Mouse (Mus musculus): ENCODE measurements around the gene Aldh3a1. TPM values are rescaled to one million over a fixed set of nuclear protein-coding genes. Genes with fewer than 3 reads are reported as not detected.

The Aldh3a1 gene
- polyA plus RNA-seq, 1 experiment from 2014 or later = not detected

- Histone ChIP-seq H3K4me3 (ENCODE audit: low read length) (no peak overlapping the region), H3K27ac (ENCODE audit: low read length) (no peak overlapping the region), H3K4me1 (ENCODE audit: insufficient read depth, low read length) (no peaks in the 10 kb centered on the region), H3K36me3 (ENCODE audit: insufficient read depth, low read length) (no peaks in the 10 kb centered on the region), H3K4me2 (replicated peaks; ENCODE audit: low read depth, low read length) (no peak overlapping the region), H3K27me3 (ENCODE audit: insufficient read depth, low read length) (no peaks in the 10 kb centered on the region), H3K9ac (replicated peaks; ENCODE audit: low read length) (no peak overlapping the region), H3K9me3 (ENCODE audit: low read length) (no peaks in the 10 kb centered on the region)
- peak; percentile 77; the same call in 1 of the 2 replicates for ATAC-seq (ENCODE audit: low FRiP score, low TSS enrichment)
- WGBS = 6% methylated on average over 9 of the region's 9 CpGs
Measured at GRCm38 (mm10) chr11:61193392-61193791, 13.9 kb upstream of the Aldh3a1 start.

GRCm38 (mm10) chr11:61196616-61197353 is 10.6 kb upstream of the Aldh3a1 start:
- Histone ChIP-seq H3K9ac (replicated peaks; ENCODE audit: low read length) (no peak overlapping the region), H3K27me3 (ENCODE audit: insufficient read depth, low read length) (no peaks in the 10 kb centered on the region), H3K4me1 (ENCODE audit: insufficient read depth, low read length) (no peaks in the 10 kb centered on the region), H3K36me3 (ENCODE audit: insufficient read depth, low read length) (no peaks in the 10 kb centered on the region), H3K4me2 (replicated peaks; ENCODE audit: low read depth, low read length) (no peak overlapping the region), H3K4me3 (ENCODE audit: low read length) (no peak overlapping the region), H3K9me3 (ENCODE audit: low read length) (no peaks in the 10 kb centered on the region), H3K27ac (ENCODE audit: low read length) (no peak overlapping the region)
- ATAC-seq (ENCODE audit: low FRiP score, low TSS enrichment) = no peak
- 82% methylated on average over 14 of the region's 14 CpGs for WGBS

GRCm38 (mm10) chr11:61197935-61198334 is 9.4 kb upstream of the Aldh3a1 start:
- no peaks in the 10 kb centered on the region for H3K4me1 ChIP-seq (ENCODE audit: insufficient read depth, low read length)
- H3K27ac ChIP-seq (ENCODE audit: low read length) = no peak overlapping the region
- no peak overlapping the region for H3K4me2 ChIP-seq (replicated peaks; ENCODE audit: low read depth, low read length)
- no peak overlapping the region for H3K9ac ChIP-seq (replicated peaks; ENCODE audit: low read length)
- no peaks in the 10 kb centered on the region for H3K36me3 ChIP-seq (ENCODE audit: insufficient read depth, low read length)
- no peak overlapping the region for H3K4me3 ChIP-seq (ENCODE audit: low read length)
- no peaks in the 10 kb centered on the region for H3K27me3 ChIP-seq (ENCODE audit: insufficient read depth, low read length)
- no peaks in the 10 kb centered on the region for H3K9me3 ChIP-seq (ENCODE audit: low read length)
- no peak for ATAC-seq (ENCODE audit: low FRiP score, low TSS enrichment)

- Histone ChIP-seq H3K9me3 (ENCODE audit: low read length) (no peaks in the 10 kb centered on the region), H3K27me3 (ENCODE audit: insufficient read depth, low read length) (no peaks in the 10 kb centered on the region), H3K4me2 (replicated peaks; ENCODE audit: low read depth, low read length) (no peak overlapping the region), H3K36me3 (ENCODE audit: insufficient read depth, low read length) (no peaks in the 10 kb centered on the region), H3K9ac (replicated peaks; ENCODE audit: low read length) (no peak overlapping the region), H3K4me1 (ENCODE audit: insufficient read depth, low read length) (no peaks in the 10 kb centered on the region), H3K27ac (ENCODE audit: low read length) (no peak overlapping the region), H3K4me3 (ENCODE audit: low read length) (no peak overlapping the region)
- no peak for ATAC-seq (ENCODE audit: low FRiP score, low TSS enrichment)
- WGBS = 54% methylated on average over 4 of the region's 4 CpGs
Measured at GRCm38 (mm10) chr11:61199620-61200362, 7.5 kb upstream of the Aldh3a1 start.

GRCm38 (mm10) chr11:61202186-61202585 is 5.2 kb upstream of the Aldh3a1 start:
- Histone ChIP-seq H3K27ac (ENCODE audit: low read length) (no peak overlapping the region), H3K4me2 (replicated peaks; ENCODE audit: low read depth, low read length) (no peak overlapping the region), H3K9ac (replicated peaks; ENCODE audit: low read length) (no peak overlapping the region), H3K4me3 (ENCODE audit: low read length) (no peak overlapping the region), H3K9me3 (ENCODE audit: low read length) (no peaks in the 10 kb centered on the region), H3K36me3 (ENCODE audit: insufficient read depth, low read length) (no peaks in the 10 kb centered on the region), H3K4me1 (ENCODE audit: insufficient read depth, low read length) (no peaks in the 10 kb centered on the region), H3K27me3 (ENCODE audit: insufficient read depth, low read length) (no peaks in the 10 kb centered on the region)
- 81% methylated on average over 6 of the region's 6 CpGs for WGBS
- ATAC-seq (ENCODE audit: low FRiP score, low TSS enrichment) = no peak

DNA sequence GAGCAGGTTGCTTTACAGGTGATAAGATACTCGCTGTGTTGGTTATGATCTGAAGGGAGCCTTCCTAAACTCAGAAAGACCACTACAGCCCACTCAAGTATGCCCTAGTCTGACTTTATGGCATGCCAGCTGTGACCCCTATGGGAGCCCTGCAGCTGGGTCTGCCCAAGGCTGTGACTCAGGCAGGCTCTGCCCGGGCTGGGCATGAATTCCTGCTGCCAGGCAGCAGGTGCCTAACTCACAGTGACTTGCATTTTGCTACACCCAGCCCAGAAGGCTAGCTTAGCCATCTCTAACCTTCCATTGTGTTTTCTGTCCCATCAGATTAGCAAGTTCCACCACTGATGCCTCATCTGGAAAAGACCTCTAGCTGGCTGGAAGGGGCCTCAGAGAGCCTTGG is 4.5 kb upstream of the Aldh3a1 start:
- Histone ChIP-seq H3K4me1 (ENCODE audit: insufficient read depth, low read length) (no peaks in the 10 kb centered on the region), H3K27me3 (ENCODE audit: insufficient read depth, low read length) (no peaks in the 10 kb centered on the region), H3K36me3 (ENCODE audit: insufficient read depth, low read length) (no peaks in the 10 kb centered on the region), H3K4me2 (replicated peaks; ENCODE audit: low read depth, low read length) (no peak overlapping the region), H3K4me3 (ENCODE audit: low read length) (no peak overlapping the region), H3K9me3 (ENCODE audit: low read length) (no peaks in the 10 kb centered on the region), H3K9ac (replicated peaks; ENCODE audit: low read length) (no peak overlapping the region), H3K27ac (ENCODE audit: low read length) (no peak overlapping the region)
- 70% methylated on average over 2 of the region's 2 CpGs for WGBS
- no peak for ATAC-seq (ENCODE audit: low FRiP score, low TSS enrichment)

DNA sequence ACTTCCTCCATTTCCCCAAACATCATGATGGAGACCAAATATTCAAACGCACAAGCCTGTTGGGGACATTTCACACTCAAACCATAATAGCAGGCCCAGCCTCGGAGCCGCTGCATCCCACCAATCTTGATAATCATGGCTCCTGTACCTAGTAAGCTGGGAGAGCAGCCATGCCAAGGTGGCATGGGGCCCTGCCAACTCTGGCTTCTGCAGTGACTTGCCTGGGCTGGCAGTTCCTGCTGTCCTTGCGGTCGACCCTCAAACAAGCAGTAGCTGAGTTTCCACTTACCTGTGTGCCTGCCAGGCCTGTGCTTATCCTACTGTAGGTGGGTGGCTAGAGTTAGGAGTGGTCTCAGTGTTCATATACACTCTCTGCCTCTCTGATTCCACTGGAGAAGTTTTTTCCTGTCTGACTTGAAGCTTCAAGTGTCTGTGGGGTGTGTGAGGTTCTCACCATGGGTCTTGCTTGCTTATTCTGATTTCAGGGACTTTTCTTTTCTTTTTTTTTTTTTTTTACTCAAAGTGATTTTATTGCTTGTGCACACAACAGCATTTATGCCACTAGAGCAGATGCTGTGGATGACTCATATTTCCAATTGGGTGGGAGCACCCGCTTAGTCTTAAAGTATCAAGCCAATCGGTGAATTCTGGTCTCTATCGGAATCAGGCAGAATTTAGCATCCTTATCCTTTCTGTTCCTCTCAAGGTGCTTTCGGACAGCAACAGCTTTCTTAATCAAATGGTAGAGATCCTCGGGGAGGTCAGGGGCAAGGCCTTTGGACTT is 2.0 kb upstream of the Aldh3a1 start:
- Histone ChIP-seq H3K9ac (replicated peaks; ENCODE audit: low read length) (no peak overlapping the region), H3K36me3 (ENCODE audit: insufficient read depth, low read length) (no peaks in the 10 kb centered on the region), H3K27me3 (ENCODE audit: insufficient read depth, low read length) (no peaks in the 10 kb centered on the region), H3K9me3 (ENCODE audit: low read length) (no peaks in the 10 kb centered on the region), H3K27ac (ENCODE audit: low read length) (no peak overlapping the region), H3K4me2 (replicated peaks; ENCODE audit: low read depth, low read length) (no peak overlapping the region), H3K4me1 (ENCODE audit: insufficient read depth, low read length) (no peaks in the 10 kb centered on the region), H3K4me3 (ENCODE audit: low read length) (no peak overlapping the region)
- 94% methylated on average over 9 of the region's 10 CpGs for WGBS
- no peak for ATAC-seq (ENCODE audit: low FRiP score, low TSS enrichment)

DNA sequence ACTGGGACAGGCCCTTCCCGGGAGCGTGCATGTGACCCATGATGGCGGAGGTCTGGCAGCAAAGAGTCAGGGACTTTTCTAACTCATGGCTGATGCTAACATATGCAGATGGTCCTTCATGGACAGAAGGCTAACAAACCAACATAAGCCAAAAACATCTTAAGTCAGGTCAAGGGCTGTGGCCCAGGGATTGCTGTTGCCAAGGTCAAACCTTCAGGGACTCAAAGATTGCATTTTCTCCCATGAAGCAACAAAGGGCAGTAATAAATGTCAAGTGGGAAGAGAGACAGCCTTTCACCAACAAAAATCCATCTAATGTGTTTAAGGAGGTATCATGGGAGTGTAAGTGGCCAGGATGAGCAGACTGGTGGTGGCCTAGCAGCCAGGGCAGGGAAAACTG is 1.2 kb upstream of the Aldh3a1 start:
- Histone ChIP-seq H3K9ac (replicated peaks; ENCODE audit: low read length) (no peak overlapping the region), H3K27me3 (ENCODE audit: insufficient read depth, low read length) (no peaks in the 10 kb centered on the region), H3K9me3 (ENCODE audit: low read length) (no peaks in the 10 kb centered on the region), H3K36me3 (ENCODE audit: insufficient read depth, low read length) (no peaks in the 10 kb centered on the region), H3K27ac (ENCODE audit: low read length) (no peak overlapping the region), H3K4me3 (ENCODE audit: low read length) (no peak overlapping the region), H3K4me2 (replicated peaks; ENCODE audit: low read depth, low read length) (no peak overlapping the region), H3K4me1 (ENCODE audit: insufficient read depth, low read length) (no peaks in the 10 kb centered on the region)
- ATAC-seq (ENCODE audit: low FRiP score, low TSS enrichment) = no peak
- 85% methylated on average over 3 of the region's 3 CpGs for WGBS

DNA sequence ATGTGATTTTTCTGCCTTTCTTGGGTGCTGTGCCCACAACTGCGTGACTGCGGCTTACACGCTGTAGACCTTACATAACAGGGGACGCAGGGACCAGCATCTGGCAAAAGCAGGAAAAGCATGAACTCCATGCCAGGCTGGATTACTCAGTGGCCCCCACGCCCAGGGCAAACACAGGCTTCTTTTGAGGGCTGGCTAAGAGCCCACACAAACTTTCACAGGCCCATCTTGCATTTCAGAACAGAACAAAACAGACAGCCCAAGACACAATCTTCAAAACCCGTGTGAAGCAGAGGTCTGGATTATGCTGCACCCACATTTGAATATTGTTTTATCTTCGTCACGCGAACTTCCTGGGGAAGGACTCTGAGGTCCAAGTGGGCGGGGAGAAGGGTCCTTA is 979 bp downstream of the Aldh3a1 start:
- no peaks in the 10 kb centered on the region for H3K9me3 ChIP-seq (ENCODE audit: low read length)
- H3K4me3 ChIP-seq (ENCODE audit: low read length) = no peak overlapping the region
- no peak overlapping the region for H3K27ac ChIP-seq (ENCODE audit: low read length)
- H3K4me2 ChIP-seq (replicated peaks; ENCODE audit: low read depth, low read length) = no peak overlapping the region
- 77% methylated on average over 10 of the region's 10 CpGs for WGBS
- no peak for ATAC-seq (ENCODE audit: low FRiP score, low TSS enrichment)
- no peaks in the 10 kb centered on the region for H3K4me1 ChIP-seq (ENCODE audit: insufficient read depth, low read length)
- peaks cover 10% of the 10 kb centered on the region; the same call in 1 of the 2 replicates for H3K27me3 ChIP-seq (ENCODE audit: insufficient read depth, low read length)
- H3K36me3 ChIP-seq (ENCODE audit: insufficient read depth, low read length) = no peaks in the 10 kb centered on the region
- no peak overlapping the region for H3K9ac ChIP-seq (replicated peaks; ENCODE audit: low read length)
